Mouse (Mus musculus): ENCODE measurements around the gene Gemin8. TPM values are rescaled to one million over a fixed set of nuclear protein-coding genes. Genes with fewer than 3 reads are reported as not detected.

Gene Gemin8
- polyA plus RNA-seq, 1 experiment from 2014 or later, result 13.8 TPM

DNA sequence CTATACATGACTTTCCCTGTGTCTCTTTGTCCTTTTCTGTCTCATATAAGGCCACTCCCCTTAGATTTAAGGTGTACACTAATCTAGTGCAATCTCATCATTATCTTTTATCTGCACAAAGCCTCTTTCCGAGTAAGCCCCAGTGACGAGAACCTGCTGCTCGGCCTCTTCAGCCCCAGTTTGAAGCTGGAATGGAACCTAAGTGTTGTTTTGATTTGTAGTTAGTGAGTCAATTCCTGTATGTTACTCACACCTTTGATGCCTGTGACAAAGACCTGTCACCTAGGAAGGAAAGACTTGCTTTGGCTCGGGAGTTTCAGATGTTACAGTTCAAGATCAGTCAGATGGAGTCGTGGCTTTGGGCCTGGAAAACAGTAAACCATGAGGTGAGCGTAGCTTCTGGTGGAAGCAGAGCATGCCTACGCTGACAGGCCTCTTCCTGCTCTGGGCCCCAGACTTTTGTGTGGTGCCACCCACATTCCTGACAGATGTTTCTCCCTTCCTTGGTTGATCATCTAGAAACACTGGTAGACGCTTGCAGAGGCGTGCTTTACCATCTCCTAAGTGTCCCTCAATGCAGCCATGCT lies 15.2 kb downstream of the Gemin8 start:
- ATAC-seq (ENCODE audit: low FRiP score, low read depth), result no peak

DNA sequence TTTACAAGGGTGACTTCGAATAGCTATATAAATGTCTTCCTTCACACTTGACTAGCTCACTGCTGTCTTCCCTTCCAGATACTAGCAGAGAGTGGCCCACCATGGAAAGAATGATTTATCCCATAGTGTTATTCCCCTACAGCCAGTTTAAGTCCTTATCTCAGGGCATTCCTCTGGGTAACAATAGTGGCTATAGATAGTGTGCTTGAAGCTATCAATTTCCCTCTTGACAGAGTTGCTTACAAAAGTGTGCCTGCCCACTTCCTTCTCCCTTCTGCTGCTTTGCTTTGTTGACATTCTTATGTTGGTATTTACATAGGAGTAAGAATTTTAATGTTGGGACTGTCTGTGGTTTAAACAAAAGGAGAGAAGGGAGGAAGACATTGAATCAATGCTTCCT lies 17.5 kb downstream of the Gemin8 start:
- no peak overlapping the region for H3K27ac ChIP-seq
- H3K4me2 ChIP-seq (replicated peaks), result no peak overlapping the region
- no peaks in the 10 kb centered on the region for H3K4me1 ChIP-seq
- WGBS, result 86% methylated on average over 1 of the region's 1 CpGs
- H3K27me3 ChIP-seq, result peaks cover 7% of the 10 kb centered on the region; the same call in 1 of the 2 replicates
- no peaks in the 10 kb centered on the region for H3K36me3 ChIP-seq
- no peak overlapping the region for H3K9ac ChIP-seq
- ATAC-seq (ENCODE audit: low FRiP score, low read depth), result no peak
- H3K9me3 ChIP-seq, result no peaks in the 10 kb centered on the region
- H3K4me3 ChIP-seq, result no peak overlapping the region

More for the DNA sequence above, 15.2 kb downstream of the Gemin8 start:
- H3K4me3 ChIP-seq, result no peak overlapping the region
- H3K27me3 ChIP-seq, result peaks cover 9% of the 10 kb centered on the region; the same call in 1 of the 2 replicates
- no peaks in the 10 kb centered on the region for H3K36me3 ChIP-seq
- no peaks in the 10 kb centered on the region for H3K9me3 ChIP-seq
- H3K4me1 ChIP-seq, result no peaks in the 10 kb centered on the region
- H3K27ac ChIP-seq, result no peak overlapping the region
- no peak overlapping the region for H3K4me2 ChIP-seq (replicated peaks)
- H3K9ac ChIP-seq, result no peak overlapping the region
- WGBS, result 89% methylated on average over 9 of the region's 9 CpGs

DNA sequence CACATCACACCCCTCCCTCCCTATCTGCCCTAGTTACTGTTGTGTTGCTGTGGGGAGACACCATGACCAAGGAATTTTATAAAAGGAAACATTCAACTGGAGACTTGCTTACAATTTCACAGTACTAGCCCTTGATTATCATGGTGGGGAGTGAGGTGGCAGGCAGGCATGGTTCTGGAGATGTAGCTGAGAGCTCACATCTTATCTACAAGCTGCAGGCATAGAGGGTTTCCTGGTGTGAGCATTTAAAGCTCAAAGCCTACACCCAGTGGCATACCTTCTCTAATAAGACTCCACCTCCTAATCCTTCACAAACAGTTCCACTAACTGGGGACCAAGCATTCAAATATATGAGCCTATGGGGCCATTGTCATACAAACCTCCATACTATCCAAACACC lies 26.1 kb downstream of the Gemin8 start:
- Histone ChIP-seq H3K4me1 (no peaks in the 10 kb centered on the region), H3K27ac (no peak overlapping the region), H3K36me3 (no peaks in the 10 kb centered on the region), H3K9ac (no peak overlapping the region), H3K9me3 (no peaks in the 10 kb centered on the region), H3K4me3 (no peak overlapping the region), H3K4me2 (replicated peaks) (no peak overlapping the region), H3K27me3 (no peaks in the 10 kb centered on the region; the same call in 1 of the 2 replicates)
- no peak for ATAC-seq (ENCODE audit: low FRiP score, low read depth)

DNA sequence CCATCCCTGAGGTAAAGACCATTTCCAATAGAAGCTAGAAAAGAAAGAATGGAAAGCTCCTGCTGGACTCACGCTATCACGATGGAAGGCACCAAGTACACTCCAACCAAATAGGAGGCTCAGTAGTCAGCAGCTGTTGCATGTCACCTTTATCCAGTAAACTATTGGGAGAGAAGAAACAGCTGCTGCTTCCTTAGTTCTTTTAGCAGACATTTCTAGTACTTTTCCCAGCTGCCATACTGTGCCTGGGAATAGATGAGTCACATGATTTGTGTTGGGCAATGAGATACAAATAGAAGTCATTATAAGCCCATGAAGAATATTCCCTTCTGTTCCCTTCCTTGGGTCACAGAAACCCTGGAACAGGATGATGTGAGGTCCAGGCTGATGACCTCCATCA lies 28.0 kb downstream of the Gemin8 start:
- H3K4me2 ChIP-seq (replicated peaks), result no peak overlapping the region
- H3K36me3 ChIP-seq, result no peaks in the 10 kb centered on the region
- H3K27me3 ChIP-seq, result no peaks in the 10 kb centered on the region; the same call in 1 of the 2 replicates
- no peak overlapping the region for H3K9ac ChIP-seq
- no peaks in the 10 kb centered on the region for H3K9me3 ChIP-seq
- no peaks in the 10 kb centered on the region for H3K4me1 ChIP-seq
- 87% methylated on average over 2 of the region's 2 CpGs for WGBS
- H3K4me3 ChIP-seq, result no peak overlapping the region
- ATAC-seq (ENCODE audit: low FRiP score, low read depth), result no peak
- no peak overlapping the region for H3K27ac ChIP-seq

DNA sequence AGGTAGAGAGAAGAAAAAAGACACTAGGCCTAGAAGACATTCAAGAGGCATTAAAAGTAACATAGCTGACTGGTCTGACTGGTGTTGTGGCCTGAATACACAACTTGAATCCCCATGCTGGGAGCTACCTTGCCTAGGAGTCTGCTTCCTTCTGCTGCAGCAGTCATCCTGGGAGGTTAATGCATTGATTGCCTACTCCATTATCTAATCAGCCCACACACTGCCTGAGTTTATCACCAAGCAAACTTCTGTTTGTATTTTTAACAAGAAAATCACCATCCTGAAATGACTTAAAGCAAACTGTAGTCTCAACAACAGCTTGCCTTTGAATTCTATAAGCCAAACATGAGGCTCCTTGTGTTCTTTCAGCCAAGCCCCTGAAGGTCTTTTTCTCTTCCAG lies 29.6 kb downstream of the Gemin8 start:
- Histone ChIP-seq H3K4me3 (no peak overlapping the region), H3K36me3 (no peaks in the 10 kb centered on the region), H3K4me1 (no peaks in the 10 kb centered on the region), H3K27me3 (no peaks in the 10 kb centered on the region; the same call in 1 of the 2 replicates), H3K27ac (no peak overlapping the region), H3K9ac (no peak overlapping the region), H3K4me2 (replicated peaks) (no peak overlapping the region), H3K9me3 (no peaks in the 10 kb centered on the region)
- no peak for ATAC-seq (ENCODE audit: low FRiP score, low read depth)

DNA sequence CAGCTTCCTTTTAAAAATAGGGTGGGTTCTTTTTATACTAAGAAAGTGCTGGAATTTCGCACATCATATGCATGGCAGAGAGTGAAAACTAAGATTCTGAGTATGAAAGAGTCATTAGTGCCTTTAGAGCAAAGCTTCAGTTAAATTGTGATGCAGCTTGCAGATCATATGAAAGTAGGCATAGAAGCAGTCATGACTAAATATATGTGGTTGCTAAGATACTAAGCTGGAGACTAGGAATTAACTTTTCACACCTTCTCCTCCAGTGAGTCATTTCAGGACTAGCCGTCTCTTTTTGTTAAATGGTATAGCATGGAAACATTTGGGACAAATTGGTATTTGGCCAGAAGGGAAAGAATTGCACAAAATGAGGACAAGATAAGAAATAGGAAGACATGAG lies 44.3 kb downstream of the Gemin8 start:
- H3K9me3 ChIP-seq, result no peaks in the 10 kb centered on the region
- no peak overlapping the region for H3K9ac ChIP-seq
- no peaks in the 10 kb centered on the region for H3K4me1 ChIP-seq
- WGBS, result 71% methylated on average over 2 of the region's 2 CpGs
- H3K27me3 ChIP-seq, result peaks cover 47% of the 10 kb centered on the region; the same call in 1 of the 2 replicates
- H3K36me3 ChIP-seq, result no peaks in the 10 kb centered on the region
- no peak for ATAC-seq (ENCODE audit: low FRiP score, low read depth)
- H3K27ac ChIP-seq, result no peak overlapping the region
- no peak overlapping the region for H3K4me3 ChIP-seq
- no peak overlapping the region for H3K4me2 ChIP-seq (replicated peaks)

DNA sequence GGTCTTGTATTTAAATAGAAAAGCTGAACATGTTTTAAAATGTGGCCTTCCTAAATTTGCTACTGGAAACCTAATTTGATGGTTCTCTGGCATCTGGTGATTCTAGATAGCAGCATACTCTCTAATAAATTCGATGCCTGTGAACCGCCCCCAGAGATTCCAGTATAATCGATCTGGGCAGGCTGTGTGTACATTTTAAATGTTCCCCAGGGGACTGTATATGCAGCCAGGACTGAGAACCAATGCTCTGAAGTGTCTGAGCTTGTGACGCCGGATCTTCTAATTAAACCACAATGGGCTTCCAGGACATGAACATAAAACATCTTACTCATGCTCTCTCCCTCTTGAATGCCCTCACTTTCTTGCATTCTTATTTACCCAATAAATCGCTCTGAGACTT lies 46.0 kb downstream of the Gemin8 start:
- H3K9ac ChIP-seq, result no peak overlapping the region
- no peak for ATAC-seq (ENCODE audit: low FRiP score, low read depth)
- H3K36me3 ChIP-seq, result no peaks in the 10 kb centered on the region
- H3K4me3 ChIP-seq, result no peak overlapping the region
- H3K9me3 ChIP-seq, result no peaks in the 10 kb centered on the region
- no peak overlapping the region for H3K4me2 ChIP-seq (replicated peaks)
- H3K27me3 ChIP-seq, result peaks cover 47% of the 10 kb centered on the region; the same call in 1 of the 2 replicates
- WGBS, result 61% methylated on average over 6 of the region's 6 CpGs
- no peaks in the 10 kb centered on the region for H3K4me1 ChIP-seq
- no peak overlapping the region for H3K27ac ChIP-seq

DNA sequence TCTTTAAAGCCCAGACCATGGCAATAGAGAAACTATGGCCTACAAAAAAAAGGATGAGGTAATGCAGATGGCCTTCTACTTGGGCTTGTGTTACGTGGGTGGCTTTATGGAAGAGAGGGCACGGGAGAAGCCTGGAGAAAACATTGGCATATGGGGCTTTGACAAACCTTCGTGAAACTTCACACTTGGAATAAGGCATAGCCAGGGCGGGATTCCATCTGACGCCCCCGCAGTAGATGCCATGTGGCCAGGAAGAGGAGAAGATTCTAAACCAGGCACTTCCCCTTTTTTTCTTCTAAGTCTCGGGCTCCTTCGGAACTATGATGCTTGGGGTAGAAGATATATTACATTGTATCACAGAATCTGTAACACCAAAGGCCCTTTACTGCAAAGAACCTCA lies 46.5 kb downstream of the Gemin8 start:
- 88% methylated on average over 8 of the region's 8 CpGs for WGBS
- Histone ChIP-seq H3K27ac (no peak overlapping the region), H3K4me2 (replicated peaks) (no peak overlapping the region), H3K9me3 (no peaks in the 10 kb centered on the region), H3K27me3 (peaks cover 47% of the 10 kb centered on the region; the same call in 1 of the 2 replicates), H3K36me3 (no peaks in the 10 kb centered on the region), H3K9ac (no peak overlapping the region), H3K4me3 (no peak overlapping the region), H3K4me1 (no peaks in the 10 kb centered on the region)
- no peak for ATAC-seq (ENCODE audit: low FRiP score, low read depth)

DNA sequence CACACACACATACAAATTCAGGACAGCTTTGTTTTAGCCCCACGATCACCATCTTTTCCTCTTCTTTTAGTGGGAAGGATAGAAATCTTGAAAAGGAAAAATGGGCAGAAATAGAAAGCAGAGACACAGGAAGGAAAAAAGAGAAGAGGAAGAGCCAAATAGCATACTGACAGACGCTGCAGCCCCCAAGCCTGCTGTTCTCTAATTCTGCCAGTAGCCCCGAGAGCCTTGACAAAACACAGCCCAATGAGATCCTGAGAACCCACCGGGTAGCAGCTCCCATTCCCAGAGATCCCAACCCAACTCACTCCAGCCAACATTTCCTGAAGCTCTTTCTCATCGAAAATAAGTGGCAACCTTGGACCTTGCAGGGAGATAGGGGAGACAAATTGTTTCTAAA lies 49.1 kb downstream of the Gemin8 start:
- no peak for ATAC-seq (ENCODE audit: low FRiP score, low read depth)
- H3K4me1 ChIP-seq, result no peaks in the 10 kb centered on the region
- peaks cover 39% of the 10 kb centered on the region for H3K27me3 ChIP-seq
- H3K4me2 ChIP-seq (replicated peaks), result no peak overlapping the region
- no peak overlapping the region for H3K27ac ChIP-seq
- WGBS, result 81% methylated on average over 5 of the region's 5 CpGs
- no peaks in the 10 kb centered on the region for H3K9me3 ChIP-seq
- no peak overlapping the region for H3K4me3 ChIP-seq
- H3K9ac ChIP-seq, result no peak overlapping the region
- no peaks in the 10 kb centered on the region for H3K36me3 ChIP-seq

DNA sequence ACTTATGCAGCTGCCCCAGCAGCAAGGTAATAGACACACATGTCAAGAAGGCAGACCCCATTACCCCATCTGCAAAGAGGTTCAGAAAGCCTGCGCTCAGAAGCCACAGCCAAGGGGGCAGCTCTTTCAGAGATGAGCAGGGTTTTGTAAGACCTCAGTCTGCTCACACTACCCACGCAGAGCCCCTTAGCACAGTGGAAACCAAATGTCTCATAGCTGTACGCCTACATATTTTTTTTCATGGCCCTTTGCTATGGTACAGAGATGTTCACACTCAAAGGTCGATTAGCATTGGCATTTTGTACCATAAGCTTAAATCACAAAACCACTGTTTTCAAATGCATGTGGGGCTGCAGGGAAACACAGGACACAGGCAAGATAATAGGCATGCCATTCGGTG lies 56.6 kb downstream of the Gemin8 start:
- 79% methylated on average over 5 of the region's 5 CpGs for WGBS
- H3K9me3 ChIP-seq, result no peaks in the 10 kb centered on the region
- H3K36me3 ChIP-seq, result no peaks in the 10 kb centered on the region
- H3K4me2 ChIP-seq (replicated peaks), result no peak overlapping the region
- no peak overlapping the region for H3K27ac ChIP-seq
- peaks cover 30% of the 10 kb centered on the region for H3K27me3 ChIP-seq
- no peak overlapping the region for H3K4me3 ChIP-seq
- no peaks in the 10 kb centered on the region for H3K4me1 ChIP-seq
- H3K9ac ChIP-seq, result no peak overlapping the region
- ATAC-seq (ENCODE audit: low FRiP score, low read depth), result no peak

DNA sequence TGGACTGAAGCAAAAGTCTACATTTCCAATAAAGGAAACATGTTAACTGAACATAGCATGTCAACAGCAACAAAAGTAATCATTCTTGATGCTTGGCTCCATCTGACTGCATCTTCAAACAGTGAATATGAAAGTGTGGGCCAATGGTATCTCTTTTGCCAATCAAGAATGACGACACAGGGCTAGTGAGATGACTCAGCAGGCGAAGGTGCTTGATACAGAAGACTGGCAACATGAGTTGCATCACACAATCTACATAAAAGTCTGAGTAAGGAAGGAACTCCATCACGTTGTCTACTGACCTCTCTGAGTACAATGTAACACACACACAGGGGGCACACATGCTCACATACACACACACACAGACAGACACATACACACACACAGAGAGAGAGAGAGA lies 59.5 kb downstream of the Gemin8 start:
- ATAC-seq (ENCODE audit: low FRiP score, low read depth), result no peak
- WGBS, result 76% methylated on average over 3 of the region's 3 CpGs
- Histone ChIP-seq H3K4me2 (replicated peaks) (no peak overlapping the region), H3K9ac (no peak overlapping the region), H3K27ac (no peak overlapping the region), H3K9me3 (no peaks in the 10 kb centered on the region), H3K36me3 (no peaks in the 10 kb centered on the region), H3K4me1 (no peaks in the 10 kb centered on the region), H3K27me3 (peaks cover 36% of the 10 kb centered on the region), H3K4me3 (no peak overlapping the region)

DNA sequence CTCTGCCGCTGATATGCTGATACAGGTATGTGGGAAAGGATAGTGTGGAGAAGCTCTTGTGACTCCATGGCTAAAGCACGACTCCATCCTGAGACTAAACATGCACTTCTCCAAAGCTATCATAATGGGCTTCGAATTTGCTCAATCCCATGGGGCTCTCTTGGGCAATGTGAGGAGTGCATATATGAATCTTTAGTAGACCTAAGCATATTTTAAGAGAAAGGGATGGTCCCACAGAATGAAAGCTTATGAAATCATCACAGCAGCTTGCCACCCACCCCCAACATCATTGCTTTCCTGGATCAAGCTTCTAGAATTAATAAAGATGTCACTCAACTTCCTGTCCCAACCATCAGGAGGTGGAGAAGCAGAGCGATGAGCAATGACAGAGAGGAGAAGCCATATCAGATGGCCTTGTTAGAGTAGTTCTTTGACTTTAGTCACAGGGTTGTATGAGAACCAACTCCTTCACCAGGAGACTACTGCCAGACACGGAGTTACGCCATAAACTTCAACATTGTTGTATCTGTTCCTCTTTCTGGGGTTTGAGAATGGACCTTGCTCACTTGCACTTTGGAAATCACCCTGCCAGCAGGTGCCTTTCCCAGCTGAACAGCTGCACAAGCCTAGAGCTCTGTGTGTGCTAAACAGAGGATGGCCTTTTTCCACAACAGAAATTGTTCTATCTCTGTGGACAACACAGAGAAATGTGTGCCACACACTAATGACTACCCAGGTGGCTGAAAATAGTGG lies 60.4 kb downstream of the Gemin8 start:
- no peak overlapping the region for H3K9ac ChIP-seq
- H3K36me3 ChIP-seq, result no peaks in the 10 kb centered on the region
- 87% methylated on average over 6 of the region's 6 CpGs for WGBS
- H3K4me2 ChIP-seq (replicated peaks), result no peak overlapping the region
- no peaks in the 10 kb centered on the region for H3K9me3 ChIP-seq
- H3K4me1 ChIP-seq, result no peaks in the 10 kb centered on the region
- peaks cover 34% of the 10 kb centered on the region for H3K27me3 ChIP-seq
- no peak overlapping the region for H3K27ac ChIP-seq
- H3K4me3 ChIP-seq, result no peak overlapping the region
- no peak for ATAC-seq (ENCODE audit: low FRiP score, low read depth)

DNA sequence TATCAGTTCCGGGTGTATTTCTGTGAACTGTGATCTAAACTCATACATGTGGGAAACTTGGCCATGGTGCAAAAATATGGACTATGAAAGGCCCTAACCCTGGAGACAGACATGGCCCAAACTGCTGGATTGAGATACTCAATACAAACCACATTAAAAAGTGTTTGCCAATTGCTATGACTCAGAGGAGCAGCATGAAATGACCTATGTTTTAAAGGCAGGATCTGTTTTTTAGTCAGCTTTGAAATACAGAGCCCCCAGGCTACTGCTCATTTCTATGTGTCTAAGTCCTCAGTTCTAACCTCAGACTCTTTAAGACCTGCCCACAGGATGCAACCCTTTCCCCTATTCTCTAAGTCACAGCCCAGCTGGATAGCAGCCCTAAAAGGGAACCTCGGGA lies 65.9 kb downstream of the Gemin8 start:
- no peak overlapping the region for H3K9ac ChIP-seq
- H3K36me3 ChIP-seq, result no peaks in the 10 kb centered on the region
- 0 out of 2 replicates have a peak, but pooled peaks cover 8% of the 10 kb centered on the region for H3K4me1 ChIP-seq
- WGBS, result 46% methylated on average over 2 of the region's 2 CpGs
- no peak overlapping the region for H3K27ac ChIP-seq
- H3K27me3 ChIP-seq, result peaks cover 47% of the 10 kb centered on the region
- ATAC-seq (ENCODE audit: low FRiP score, low read depth), result no peak
- H3K4me3 ChIP-seq, result no peak overlapping the region
- H3K9me3 ChIP-seq, result no peaks in the 10 kb centered on the region
- H3K4me2 ChIP-seq (replicated peaks), result no peak overlapping the region
